Mouse (Mus musculus) right cerebral cortex, postnatal 36 days (tissue): ENCODE results near the gene Serpina3f.
"Not testable (repeated sequence)": the region's sequence is repeated elsewhere in the genome, so short reads cannot be mapped to it uniquely, and the experiment has no call there.

ENCODE experiments used
- DNase-seq, 2 experiments: peaks; one replicate each; pipeline ENCODE4 v3.0.0; 2022; ENCODE audit warnings: low spot score in 2 of 2, mixed read lengths in 1 of 2

The Serpina3f gene

GRCm38 (mm10) chr12:104214445-104214753 is at the start of gene Serpina3f:
TSS of gene Serpina3f (plus strand) at chr12:104214544.
- DNase-seq = no peak

- no peak for DNase-seq
These were observed 39.6 kb upstream of the Serpina3f start for GRCm38 (mm10) chr12:104174747-104175146.

GRCm38 (mm10) chr12:104175636-104176035 is 38.7 kb upstream of the Serpina3f start:
- no peak for DNase-seq

GRCm38 (mm10) chr12:104178577-104178976 is 35.8 kb upstream of the Serpina3f start:
- no peak for DNase-seq

GRCm38 (mm10) chr12:104178987-104179386 is 35.4 kb upstream of the Serpina3f start:
- DNase-seq = no peak

GRCm38 (mm10) chr12:104185046-104185445 is 29.3 kb upstream of the Serpina3f start:
- no peak for DNase-seq

- DNase-seq = peak in 1 of 2 experiments; percentile 7
These were observed 28.2 kb upstream of the Serpina3f start for GRCm38 (mm10) chr12:104186041-104186581.

GRCm38 (mm10) chr12:104189246-104189645 is 25.1 kb upstream of the Serpina3f start:
- no peak for DNase-seq

GRCm38 (mm10) chr12:104190852-104191251 is 23.5 kb upstream of the Serpina3f start:
- no peak for DNase-seq

- DNase-seq = no peak
These were observed 5.2 kb upstream of the Serpina3f start for GRCm38 (mm10) chr12:104209149-104209548.

- no peak for DNase-seq
These were observed 4.5 kb upstream of the Serpina3f start for GRCm38 (mm10) chr12:104209802-104210201.

GRCm38 (mm10) chr12:104213689-104214444 is 477 bp upstream of the Serpina3f start:
- no peak for DNase-seq

GRCm38 (mm10) chr12:104215249-104215648 is 905 bp downstream of the Serpina3f start:
- no peak for DNase-seq

- DNase-seq = no peak
These were observed 7.3 kb downstream of the Serpina3f start for GRCm38 (mm10) chr12:104221616-104222015.

GRCm38 (mm10) chr12:104223690-104224089 is 9.3 kb downstream of the Serpina3f start:
- no peak for DNase-seq

- DNase-seq = no peak
These were observed 10.4 kb downstream of the Serpina3f start for GRCm38 (mm10) chr12:104224598-104225300.

GRCm38 (mm10) chr12:104230762-104231161 is 16.4 kb downstream of the Serpina3f start:
- DNase-seq = no peak

GRCm38 (mm10) chr12:104235915-104236314 is 21.6 kb downstream of the Serpina3f start, which contains the start of gene Serpina3g:
TSS of gene Serpina3g (plus strand) at chr12:104236245.
- no peak for DNase-seq

- DNase-seq = not testable (repeated sequence)
These were observed 23.7 kb downstream of the Serpina3f start for GRCm38 (mm10) chr12:104238048-104238447.

GRCm38 (mm10) chr12:104243307-104243706 is 29.0 kb downstream of the Serpina3f start:
- DNase-seq = no peak

GRCm38 (mm10) chr12:104245092-104245491 is 30.7 kb downstream of the Serpina3f start:
- peak; percentile 9 to 14 for DNase-seq

- DNase-seq = peak in 1 of 2 experiments; percentile 16
These were observed 31.3 kb downstream of the Serpina3f start for GRCm38 (mm10) chr12:104245595-104245994.

- DNase-seq = no peak
These were observed 33.2 kb downstream of the Serpina3f start for GRCm38 (mm10) chr12:104247553-104248002.
